Mouse (Mus musculus) olfactory bulb, adult 2 months (tissue): ENCODE measurements around the gene Tgfbr1.

Source experiments
- CTCF ChIP-seq: fragments of 200-500 bp; IDR thresholded peaks from 2 replicates; pipeline ENCODE4 v1.5.1; 2012; ENCODE audit warnings: low read depth, mild to moderate bottlenecking, low read length, moderate library complexity; ENCODE audit not compliant: insufficient read depth
- POLR2A ChIP-seq: fragments of 200-500 bp; IDR thresholded peaks from 2 replicates; pipeline ENCODE4 v1.6.1; 2012; ENCODE audit warnings: mild to moderate bottlenecking, low read depth, low read length, moderate library complexity; ENCODE audit not compliant: insufficient read depth

GRCm38 (mm10) chr4:47399824-47400223 lies 46.8 kb downstream of the Tgfbr1 start:
- no peak for TF ChIP-seq CTCF
- no peak for TF ChIP-seq POLR2A
